17 mouse cellular contexts compared by ENCODE assay signal in the genomic region with DNA sequence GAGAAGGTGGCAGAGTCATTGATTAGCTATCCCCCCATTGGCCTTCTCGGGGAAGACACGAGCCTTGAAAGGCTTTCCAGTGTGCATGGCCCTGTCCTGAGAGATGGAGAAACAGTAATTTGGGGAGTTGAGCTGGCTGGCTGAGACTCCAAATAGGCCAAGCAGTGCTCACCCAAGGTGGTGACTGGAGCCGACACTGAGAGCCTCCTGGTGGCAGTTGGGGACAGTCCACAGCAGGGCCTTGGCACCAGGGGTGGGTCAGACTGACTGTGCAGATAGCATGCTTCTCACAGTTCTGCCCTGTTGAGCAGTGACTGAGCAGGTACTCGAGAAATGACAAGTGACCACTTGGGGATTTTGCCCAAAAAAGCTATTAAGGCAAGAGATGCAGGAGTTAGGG.
"Had no signal": no experiment of that assay in that cellular context is flagged by ENCODE, and none has a peak within 500 bp of the region (broad histone marks: within the 10 kb centered on the region; RNA-seq: fewer than 3 reads in every experiment).

No protein-coding gene starts in this region.

- H3K27ac ChIP-seq: limb, embryonic 12.5 days; limb, embryonic 15.5 days; liver, embryonic 15.5 days; stomach, postnatal 0 days had no signal

- H3K4me2 ChIP-seq: limb, embryonic 12.5 days; limb, embryonic 15.5 days; liver, embryonic 15.5 days; midbrain, embryonic 11.5 days had no signal

- H3K4me1 ChIP-seq: limb, embryonic 12.5 days; limb, embryonic 15.5 days; liver, embryonic 15.5 days had no signal

- H3K9ac ChIP-seq: limb, embryonic 12.5 days; limb, embryonic 15.5 days; liver, embryonic 15.5 days had no signal

- DNase-seq: kidney, adult 18-20 months; kidney, adult 9 months; kidney, postnatal 14 days; kidney, postnatal 4 days; left cerebral cortex, postnatal 4 days; lung, adult 2 months; lung, postnatal 36 days; midbrain, embryonic 14.5 days; thymus, adult 2 months; thymus, postnatal 14 days; thymus, postnatal 4 days had no signal

- H3K27me3 ChIP-seq: limb, embryonic 12.5 days; limb, embryonic 15.5 days; liver, embryonic 15.5 days; megakaryocyte, embryonic 14.5 days had no signal

- H3K4me3 ChIP-seq: limb, embryonic 12.5 days; limb, embryonic 15.5 days; liver, embryonic 15.5 days; megakaryocyte, embryonic 14.5 days had no signal

- H3K9me3 ChIP-seq: limb, embryonic 12.5 days; limb, embryonic 15.5 days; liver, embryonic 15.5 days; megakaryocyte, embryonic 14.5 days had no signal
